Mouse (Mus musculus): Measurements from ENCODE around the gene Bcl6b. TPM values are rescaled to one million over a fixed set of nuclear protein-coding genes. Genes with fewer than 3 reads are reported as not detected.
A peak's percentile ranks its signal among the peaks of the same experiment; 100 is the strongest.

The Bcl6b gene
- polyA plus RNA-seq, 1 experiment = 1.9 TPM

- H3K4me1 ChIP-seq (ENCODE audit: control insufficient read depth, insufficient read depth, low read length) = peaks cover 2% of the 10 kb centered on the region; the same call in 1 of the 2 replicates
- no peaks in the 10 kb centered on the region for H3K36me3 ChIP-seq (ENCODE audit: control insufficient read depth, insufficient read depth, low read length)
- TF ChIP-seq CTCF (IDR thresholded peaks at IDR 0.05; ENCODE audit: control insufficient read depth, insufficient read depth, insufficient replicate concordance, low read depth, low read length) (peak; percentile 87; the same call in 1 of the 2 replicates), POLR2A (IDR thresholded peaks at IDR 0.05; ENCODE audit: control insufficient read depth, low read depth, low read length) (no peak)
- H3K27me3 ChIP-seq (ENCODE audit: control insufficient read depth, insufficient read depth, low read length) = no peaks in the 10 kb centered on the region
- H3K4me3 ChIP-seq (ENCODE audit: control insufficient read depth, low read depth, low read length) = no peak overlapping the region
- H3K27ac ChIP-seq (ENCODE audit: control insufficient read depth, insufficient read depth, low read depth, low read length) = no peak overlapping the region
Observed at GRCm38 (mm10) chr11:70201691-70202090, 27.9 kb downstream of the Bcl6b start.

- Histone ChIP-seq H3K4me1 (ENCODE audit: control insufficient read depth, insufficient read depth, low read length) (peaks cover 2% of the 10 kb centered on the region; the same call in 1 of the 2 replicates), H3K27ac (ENCODE audit: control insufficient read depth, insufficient read depth, low read depth, low read length) (no peak overlapping the region), H3K4me3 (ENCODE audit: control insufficient read depth, low read depth, low read length) (no peak overlapping the region), H3K36me3 (ENCODE audit: control insufficient read depth, insufficient read depth, low read length) (no peaks in the 10 kb centered on the region), H3K27me3 (ENCODE audit: control insufficient read depth, insufficient read depth, low read length) (no peaks in the 10 kb centered on the region)
- no peak for TF ChIP-seq POLR2A (IDR thresholded peaks at IDR 0.05; ENCODE audit: control insufficient read depth, low read depth, low read length)
- TF ChIP-seq CTCF (IDR thresholded peaks at IDR 0.05; ENCODE audit: control insufficient read depth, insufficient read depth, insufficient replicate concordance, low read depth, low read length) = no peak
Observed at GRCm38 (mm10) chr11:70200036-70200608, 29.5 kb downstream of the Bcl6b start.

- peaks cover 2% of the 10 kb centered on the region; the same call in 1 of the 2 replicates for H3K4me1 ChIP-seq (ENCODE audit: control insufficient read depth, insufficient read depth, low read length)
- no peaks in the 10 kb centered on the region for H3K36me3 ChIP-seq (ENCODE audit: control insufficient read depth, insufficient read depth, low read length)
- TF ChIP-seq POLR2A (IDR thresholded peaks at IDR 0.05; ENCODE audit: control insufficient read depth, low read depth, low read length) (no peak), CTCF (IDR thresholded peaks at IDR 0.05; ENCODE audit: control insufficient read depth, insufficient read depth, insufficient replicate concordance, low read depth, low read length) (no peak)
- no peaks in the 10 kb centered on the region for H3K27me3 ChIP-seq (ENCODE audit: control insufficient read depth, insufficient read depth, low read length)
- no peak overlapping the region for H3K4me3 ChIP-seq (ENCODE audit: control insufficient read depth, low read depth, low read length)
- no peak overlapping the region for H3K27ac ChIP-seq (ENCODE audit: control insufficient read depth, insufficient read depth, low read depth, low read length)
Observed at GRCm38 (mm10) chr11:70199107-70199506, 30.5 kb downstream of the Bcl6b start.

- H3K27ac ChIP-seq (ENCODE audit: control insufficient read depth, insufficient read depth, low read depth, low read length) = no peak overlapping the region
- no peak overlapping the region for H3K4me3 ChIP-seq (ENCODE audit: control insufficient read depth, low read depth, low read length)
- H3K27me3 ChIP-seq (ENCODE audit: control insufficient read depth, insufficient read depth, low read length) = no peaks in the 10 kb centered on the region
- no peaks in the 10 kb centered on the region for H3K36me3 ChIP-seq (ENCODE audit: control insufficient read depth, insufficient read depth, low read length)
- TF ChIP-seq CTCF (IDR thresholded peaks at IDR 0.05; ENCODE audit: control insufficient read depth, insufficient read depth, insufficient replicate concordance, low read depth, low read length) = no peak
- TF ChIP-seq POLR2A (IDR thresholded peaks at IDR 0.05; ENCODE audit: control insufficient read depth, low read depth, low read length) = no peak
- peaks cover 4% of the 10 kb centered on the region; the same call in 1 of the 2 replicates for H3K4me1 ChIP-seq (ENCODE audit: control insufficient read depth, insufficient read depth, low read length)
Observed at GRCm38 (mm10) chr11:70198332-70198731, 31.3 kb downstream of the Bcl6b start.

GRCm38 (mm10) chr11:70193354-70194285, 36.0 kb downstream of the Bcl6b start:
- Histone ChIP-seq H3K36me3 (ENCODE audit: control insufficient read depth, insufficient read depth, low read length) (no peaks in the 10 kb centered on the region), H3K4me1 (ENCODE audit: control insufficient read depth, insufficient read depth, low read length) (peaks cover 5% of the 10 kb centered on the region), H3K27ac (ENCODE audit: control insufficient read depth, insufficient read depth, low read depth, low read length) (no peak overlapping the region), H3K4me3 (ENCODE audit: control insufficient read depth, low read depth, low read length) (no peak overlapping the region), H3K27me3 (ENCODE audit: control insufficient read depth, insufficient read depth, low read length) (no peaks in the 10 kb centered on the region)
- TF ChIP-seq POLR2A (IDR thresholded peaks at IDR 0.05; ENCODE audit: control insufficient read depth, low read depth, low read length) = no peak
- no peak for TF ChIP-seq CTCF (IDR thresholded peaks at IDR 0.05; ENCODE audit: control insufficient read depth, insufficient read depth, insufficient replicate concordance, low read depth, low read length)

GRCm38 (mm10) chr11:70192157-70192556, 37.4 kb downstream of the Bcl6b start:
- Histone ChIP-seq H3K4me1 (ENCODE audit: control insufficient read depth, insufficient read depth, low read length) (peaks cover 5% of the 10 kb centered on the region), H3K27ac (ENCODE audit: control insufficient read depth, insufficient read depth, low read depth, low read length) (no peak overlapping the region), H3K27me3 (ENCODE audit: control insufficient read depth, insufficient read depth, low read length) (no peaks in the 10 kb centered on the region), H3K4me3 (ENCODE audit: control insufficient read depth, low read depth, low read length) (no peak overlapping the region), H3K36me3 (ENCODE audit: control insufficient read depth, insufficient read depth, low read length) (no peaks in the 10 kb centered on the region)
- TF ChIP-seq CTCF (IDR thresholded peaks at IDR 0.05; ENCODE audit: control insufficient read depth, insufficient read depth, insufficient replicate concordance, low read depth, low read length) (no peak), POLR2A (IDR thresholded peaks at IDR 0.05; ENCODE audit: control insufficient read depth, low read depth, low read length) (no peak)

- Histone ChIP-seq H3K4me1 (ENCODE audit: control insufficient read depth, insufficient read depth, low read length) (peaks cover 5% of the 10 kb centered on the region), H3K27ac (ENCODE audit: control insufficient read depth, insufficient read depth, low read depth, low read length) (no peak overlapping the region), H3K36me3 (ENCODE audit: control insufficient read depth, insufficient read depth, low read length) (no peaks in the 10 kb centered on the region), H3K27me3 (ENCODE audit: control insufficient read depth, insufficient read depth, low read length) (no peaks in the 10 kb centered on the region), H3K4me3 (ENCODE audit: control insufficient read depth, low read depth, low read length) (no peak overlapping the region)
- TF ChIP-seq POLR2A (IDR thresholded peaks at IDR 0.05; ENCODE audit: control insufficient read depth, low read depth, low read length) = no peak
- no peak for TF ChIP-seq CTCF (IDR thresholded peaks at IDR 0.05; ENCODE audit: control insufficient read depth, insufficient read depth, insufficient replicate concordance, low read depth, low read length)
Observed at GRCm38 (mm10) chr11:70191188-70191587, 38.4 kb downstream of the Bcl6b start.

Data from testis, adult 2 months (tissue).